ENCODE assay signal across 10 mouse cellular contexts in the genomic region with DNA sequence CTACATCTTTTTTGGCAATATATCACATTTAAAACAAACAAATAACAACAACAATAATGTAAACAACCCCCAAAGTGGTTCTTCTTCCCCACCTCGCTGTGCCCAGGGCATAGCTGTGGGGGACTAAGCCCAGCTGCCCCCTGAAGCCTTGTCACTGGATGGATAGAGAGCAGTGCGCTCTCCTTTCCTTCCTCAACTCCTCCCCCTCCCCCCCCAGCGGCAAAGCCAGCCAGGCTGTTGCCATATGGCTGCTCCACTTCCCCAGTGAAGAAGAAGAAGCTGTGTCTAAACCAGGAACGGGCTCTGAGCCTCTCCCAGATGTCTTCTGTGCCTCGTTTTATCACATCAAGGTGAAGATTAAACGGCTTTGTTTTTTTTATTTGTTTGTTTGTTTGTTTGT. TPM values are rescaled to one million over a fixed set of nuclear protein-coding genes. Genes with fewer than 3 reads are reported as not detected.
DNase-seq lines count a peak whose midpoint lies in the region; ATAC-seq and TF ChIP-seq lines count a peak whose summit lies in the region.
"Had no signal": no experiment of that assay in that cellular context is flagged by ENCODE, and none has a peak within 500 bp of the region (broad histone marks: within the 10 kb centered on the region; RNA-seq: fewer than 3 reads in every experiment).

No protein-coding gene starts in this region.

- H3K9ac ChIP-seq in forebrain, embryonic 12.5 days = no peak overlapping the region
- H3K9ac ChIP-seq in midbrain, embryonic 16.5 days (ENCODE audit: low read depth, low read length) = no peak overlapping the region

- no peak for ATAC-seq in forebrain, embryonic 12.5 days (ENCODE audit: low FRiP score)
- ATAC-seq in granulocyte monocyte progenitor cell, adult 5-6 weeks (replicated peaks; ENCODE audit: poor library complexity, severe bottlenecking) = peak; percentile 84
- ATAC-seq in midbrain, embryonic 16.5 days = no peak

- WGBS in forebrain, embryonic 12.5 days = 65% methylated on average over 6 of the region's 6 CpGs
- WGBS in forebrain, embryonic 10.5 days = 62% methylated on average over 6 of the region's 6 CpGs
- WGBS in midbrain, embryonic 16.5 days = 42% methylated on average over 5 of the region's 6 CpGs

- H3K36me3 ChIP-seq in forebrain, embryonic 12.5 days (replicated peaks) = no peaks in the 10 kb centered on the region
- H3K36me3 ChIP-seq in forebrain, embryonic 10.5 days (replicated peaks) = no peaks in the 10 kb centered on the region
- no peaks in the 10 kb centered on the region for H3K36me3 ChIP-seq in midbrain, embryonic 16.5 days (ENCODE audit: control insufficient read depth, insufficient read depth, low read length)

- DNase-seq in forebrain, embryonic 10.5 days (ENCODE audit: extremely low spot score, low spot score) = no peak
- no peak for DNase-seq in ovary, postnatal 10 days (ENCODE audit: low spot score)
- DNase-seq in gastrocnemius, postnatal 14 days = no peak
- DNase-seq in gastrocnemius, postnatal 25 days = no peak

- no peak for TF ChIP-seq CTCF in bone marrow macrophage, adult 2 months (IDR thresholded peaks at IDR 0.05; ENCODE audit: low read depth, low read length)

- intact Hi-C loops in gastrocnemius, postnatal 14 days (cut with DNase I; ENCODE audit: low total_unique reads) = no loop called here

- H3K9me3 ChIP-seq in forebrain, embryonic 12.5 days = no peaks in the 10 kb centered on the region
- H3K9me3 ChIP-seq in forebrain, embryonic 10.5 days = no peaks in the 10 kb centered on the region
- no peaks in the 10 kb centered on the region for H3K9me3 ChIP-seq in midbrain, embryonic 16.5 days (replicated peaks; ENCODE audit: control insufficient read depth, low read length, poor library complexity, severe bottlenecking)

- TF ChIP-seq POLR2A in bone marrow macrophage, adult 2 months (IDR thresholded peaks at IDR 0.05; ENCODE audit: borderline replicate concordance, low read depth, low read length) = no peak

- H3K4me3 ChIP-seq in forebrain, embryonic 12.5 days (replicated peaks) = no peak overlapping the region
- no peak overlapping the region for H3K4me3 ChIP-seq in forebrain, embryonic 10.5 days
- peak overlapping the region; percentile 27; the same call in 1 of the 2 replicates for H3K4me3 ChIP-seq in bone marrow macrophage, adult 2 months (ENCODE audit: insufficient read depth, low read length)
- H3K4me3 ChIP-seq in midbrain, embryonic 16.5 days (ENCODE audit: low read depth, low read length) = no peak overlapping the region

- H3K27me3 ChIP-seq in forebrain, embryonic 12.5 days = 0 out of 2 replicates have a peak, but pooled peaks cover 3% of the 10 kb centered on the region
- no peaks in the 10 kb centered on the region for H3K27me3 ChIP-seq in forebrain, embryonic 10.5 days (ENCODE audit: poor library complexity, severe bottlenecking)
- no peaks in the 10 kb centered on the region for H3K27me3 ChIP-seq in midbrain, embryonic 16.5 days (ENCODE audit: control insufficient read depth, insufficient read depth, low read depth, low read length)

- H3K27ac ChIP-seq in forebrain, embryonic 12.5 days = peak overlapping the region; percentile 61
- no peak overlapping the region for H3K27ac ChIP-seq in forebrain, embryonic 10.5 days
- peak overlapping the region; percentile 65 for H3K27ac ChIP-seq in bone marrow macrophage, adult 2 months (ENCODE audit: insufficient read depth, low read depth, low read length)
- H3K27ac ChIP-seq in midbrain, embryonic 16.5 days (ENCODE audit: low read length) = peak overlapping the region; percentile 64

- no peak overlapping the region for H3K4me2 ChIP-seq in forebrain, embryonic 12.5 days
- 0 out of 2 replicates have a peak overlapping the region, but pooled peaks have one; percentile 6 for H3K4me2 ChIP-seq in midbrain, embryonic 16.5 days (ENCODE audit: low read length)

- H3K4me1 ChIP-seq in forebrain, embryonic 12.5 days = peaks cover 11% of the 10 kb centered on the region; the same call in 1 of the 2 replicates
- peaks cover 9% of the 10 kb centered on the region for H3K4me1 ChIP-seq in forebrain, embryonic 10.5 days
- H3K4me1 ChIP-seq in bone marrow macrophage, adult 2 months (ENCODE audit: control insufficient read depth, insufficient read depth, low read length) = peaks cover 14% of the 10 kb centered on the region
- H3K4me1 ChIP-seq in midbrain, embryonic 16.5 days (ENCODE audit: control insufficient read depth, insufficient read depth, low read length) = peaks cover 5% of the 10 kb centered on the region; the same call in 1 of the 2 replicates

RNA-seq across cellular contexts. Expression of gene Rps10, which starts 6.6 kb away (rescaled TPM):
- 699 and 734 TPM in 2 replicates for polyA plus RNA-seq in forebrain, embryonic 12.5 days (2016; fragmentation: Nextera tagmentation; extraction: Ambion mirVana)
- 919 and 934 TPM in 2 replicates for polyA plus RNA-seq in forebrain, embryonic 10.5 days (2016; fragmentation: Nextera tagmentation; extraction: Ambion mirVana)
- 1,367 and 1,405 TPM in 2 replicates for polyA plus RNA-seq in bone marrow macrophage, adult 2 months (2012; ENCODE audit: insufficient read depth, insufficient read length, missing spikeins)
- total RNA-seq in granulocyte monocyte progenitor cell, adult 5-6 weeks (2014; fragmentation: Nextera tagmentation) = 2,240 and 2,398 TPM in 2 replicates
- 2,059 and 2,173 TPM in 2 replicates for total RNA-seq in granulocyte monocyte progenitor cell, adult 5-6 weeks (2017)
- polyA plus RNA-seq in midbrain, embryonic 16.5 days (2015; fragmentation: Nextera tagmentation; extraction: Ambion mirVana) = 400 and 420 TPM in 2 replicates
- total RNA-seq in gastrocnemius, postnatal 14 days (2021) = 100 to 1,000 TPM; 514 to 595 TPM
- 100 to 1,000 TPM; 325 to 356 TPM for total RNA-seq in gastrocnemius, postnatal 25 days (2021)

RNA-seq across cellular contexts. Expression of gene RPS10-NUDT3, which starts 8.1 kb away (rescaled TPM):
- polyA plus RNA-seq in forebrain, embryonic 12.5 days (2016; fragmentation: Nextera tagmentation; extraction: Ambion mirVana) = not detected in 2 replicates
- polyA plus RNA-seq in forebrain, embryonic 10.5 days (2016; fragmentation: Nextera tagmentation; extraction: Ambion mirVana) = not detected in 2 replicates
- polyA plus RNA-seq in bone marrow macrophage, adult 2 months (2012; ENCODE audit: insufficient read depth, insufficient read length, missing spikeins) = not detected in 2 replicates
- total RNA-seq in granulocyte monocyte progenitor cell, adult 5-6 weeks (2014; fragmentation: Nextera tagmentation) = not detected in 2 replicates
- not detected in 2 replicates for total RNA-seq in granulocyte monocyte progenitor cell, adult 5-6 weeks (2017)
- polyA plus RNA-seq in midbrain, embryonic 16.5 days (2015; fragmentation: Nextera tagmentation; extraction: Ambion mirVana) = not detected in 2 replicates
- total RNA-seq in gastrocnemius, postnatal 14 days (2021) = not detected
- not detected for total RNA-seq in gastrocnemius, postnatal 25 days (2021)
- total RNA-seq: left cerebral cortex, postnatal 36 days had no signal
- polyA plus RNA-seq: C2C12 had no signal

RNA-seq across cellular contexts. Expression of gene Pacsin1, which starts 12.2 kb away (rescaled TPM):
- 9.0 and 12.7 TPM in 2 replicates for polyA plus RNA-seq in forebrain, embryonic 12.5 days (2016; fragmentation: Nextera tagmentation; extraction: Ambion mirVana)
- polyA plus RNA-seq in forebrain, embryonic 10.5 days (2016; fragmentation: Nextera tagmentation; extraction: Ambion mirVana) = 4.3 TPM in 2 replicates
- polyA plus RNA-seq in bone marrow macrophage, adult 2 months (2012; ENCODE audit: insufficient read depth, insufficient read length, missing spikeins) = not detected in 2 replicates
- not detected in 2 replicates for total RNA-seq in granulocyte monocyte progenitor cell, adult 5-6 weeks (2014; fragmentation: Nextera tagmentation)
- total RNA-seq in granulocyte monocyte progenitor cell, adult 5-6 weeks (2017) = 0.43 TPM in 1 of 2 replicates, not detected in the other
- 58.9 and 67.7 TPM in 2 replicates for polyA plus RNA-seq in midbrain, embryonic 16.5 days (2015; fragmentation: Nextera tagmentation; extraction: Ambion mirVana)
- under 1 TPM; 0.13 to 0.23 TPM for total RNA-seq in gastrocnemius, postnatal 14 days (2021)
- under 1 TPM; 0.20 to 0.21 TPM for total RNA-seq in gastrocnemius, postnatal 25 days (2021)
- polyA plus RNA-seq: C2C12 had no signal

RNA-seq across cellular contexts. Expression of gene Nudt3, which starts 19.8 kb away (rescaled TPM):
- polyA plus RNA-seq in forebrain, embryonic 12.5 days (2016; fragmentation: Nextera tagmentation; extraction: Ambion mirVana) = 170 and 178 TPM in 2 replicates
- polyA plus RNA-seq in forebrain, embryonic 10.5 days (2016; fragmentation: Nextera tagmentation; extraction: Ambion mirVana) = 81.9 and 91.7 TPM in 2 replicates
- polyA plus RNA-seq in bone marrow macrophage, adult 2 months (2012; ENCODE audit: insufficient read depth, insufficient read length, missing spikeins) = 55.7 and 58.0 TPM in 2 replicates
- 95.3 and 120 TPM in 2 replicates for total RNA-seq in granulocyte monocyte progenitor cell, adult 5-6 weeks (2014; fragmentation: Nextera tagmentation)
- 173 and 194 TPM in 2 replicates for total RNA-seq in granulocyte monocyte progenitor cell, adult 5-6 weeks (2017)
- polyA plus RNA-seq in midbrain, embryonic 16.5 days (2015; fragmentation: Nextera tagmentation; extraction: Ambion mirVana) = 246 and 248 TPM in 2 replicates
- 100 to 1,000 TPM; 218 to 230 TPM for total RNA-seq in gastrocnemius, postnatal 14 days (2021)
- 100 to 1,000 TPM; 201 to 245 TPM for total RNA-seq in gastrocnemius, postnatal 25 days (2021)
